Mouse (Mus musculus): Measurements from ENCODE around the gene Ddx5. TPM values are rescaled to one million over a fixed set of nuclear protein-coding genes. Genes with fewer than 3 reads are reported as not detected.

Gene Ddx5
- polyA plus RNA-seq, 1 experiment, result 218 TPM

GRCm38 (mm10) chr11:106780590-106781220, 8.3 kb downstream of the Ddx5 start:
- Histone ChIP-seq H3K79me2 (ENCODE audit: control insufficient read depth, insufficient read depth) (peaks cover 74% of the 10 kb centered on the region), H3K79me3 (ENCODE audit: low read depth) (peaks cover 43% of the 10 kb centered on the region), H3K4me3 (ENCODE audit: insufficient read depth, poor library complexity, severe bottlenecking) (no peak overlapping the region), H3K36me3 (ENCODE audit: control insufficient read depth, insufficient read depth) (peaks cover 78% of the 10 kb centered on the region), H3K27me3 (ENCODE audit: control insufficient read depth, insufficient read depth, insufficient read length) (no peaks in the 10 kb centered on the region), H3ac (ENCODE audit: control insufficient read depth, insufficient read length, low read depth) (no peak overlapping the region)
- no peak for TF ChIP-seq MYOG (IDR thresholded peaks at IDR 0.05; ENCODE audit: control insufficient read depth, extremely low read depth, insufficient read length)
- no peak for TF ChIP-seq CTCF (IDR thresholded peaks at IDR 0.05; ENCODE audit: control insufficient read depth, insufficient read depth, insufficient read length)

DNA sequence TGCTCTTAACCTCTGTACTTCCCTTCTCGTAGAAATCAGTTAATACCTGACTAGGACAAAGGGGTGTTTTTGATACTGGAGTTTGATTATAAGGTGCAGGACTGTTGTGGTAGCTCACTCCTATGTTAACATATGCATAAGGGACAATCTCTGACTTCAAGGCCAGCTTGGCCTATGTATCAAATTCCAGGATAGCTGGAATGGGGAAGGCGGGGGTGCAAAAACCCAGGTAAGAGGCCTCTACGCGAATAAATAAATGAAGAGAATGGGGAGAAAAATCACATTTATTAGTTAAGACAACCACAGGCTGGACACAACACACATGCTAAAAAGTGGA, 8.9 kb downstream of the Ddx5 start:
- H3K27me3 ChIP-seq (ENCODE audit: control insufficient read depth, insufficient read depth, insufficient read length), result no peaks in the 10 kb centered on the region
- no peak overlapping the region for H3ac ChIP-seq (ENCODE audit: control insufficient read depth, insufficient read length, low read depth)
- H3K36me3 ChIP-seq (ENCODE audit: control insufficient read depth, insufficient read depth), result peaks cover 78% of the 10 kb centered on the region
- peaks cover 67% of the 10 kb centered on the region for H3K79me2 ChIP-seq (ENCODE audit: control insufficient read depth, insufficient read depth)
- peaks cover 37% of the 10 kb centered on the region for H3K79me3 ChIP-seq (ENCODE audit: low read depth)
- no peak overlapping the region for H3K4me3 ChIP-seq (ENCODE audit: insufficient read depth, poor library complexity, severe bottlenecking)
- TF ChIP-seq MYOD1 (IDR thresholded peaks at IDR 0.05; ENCODE audit: control insufficient read depth, insufficient read length, low read depth), result no peak
- TF ChIP-seq MYOG (IDR thresholded peaks at IDR 0.05; ENCODE audit: control insufficient read depth, extremely low read depth, insufficient read length), result no peak
- no peak for TF ChIP-seq USF1 (IDR thresholded peaks at IDR 0.05; ENCODE audit: low read depth)
- TF ChIP-seq CTCF (IDR thresholded peaks at IDR 0.05; ENCODE audit: control insufficient read depth, insufficient read depth, insufficient read length), result no peak
- TF ChIP-seq CEBPB (IDR thresholded peaks at IDR 0.05; ENCODE audit: low read depth), result no peak
- no peak for TF ChIP-seq FOSL1 (IDR thresholded peaks at IDR 0.05; ENCODE audit: insufficient read depth, low read length, poor library complexity, severe bottlenecking)
- TF ChIP-seq MAX (IDR thresholded peaks at IDR 0.05), result no peak

DNA sequence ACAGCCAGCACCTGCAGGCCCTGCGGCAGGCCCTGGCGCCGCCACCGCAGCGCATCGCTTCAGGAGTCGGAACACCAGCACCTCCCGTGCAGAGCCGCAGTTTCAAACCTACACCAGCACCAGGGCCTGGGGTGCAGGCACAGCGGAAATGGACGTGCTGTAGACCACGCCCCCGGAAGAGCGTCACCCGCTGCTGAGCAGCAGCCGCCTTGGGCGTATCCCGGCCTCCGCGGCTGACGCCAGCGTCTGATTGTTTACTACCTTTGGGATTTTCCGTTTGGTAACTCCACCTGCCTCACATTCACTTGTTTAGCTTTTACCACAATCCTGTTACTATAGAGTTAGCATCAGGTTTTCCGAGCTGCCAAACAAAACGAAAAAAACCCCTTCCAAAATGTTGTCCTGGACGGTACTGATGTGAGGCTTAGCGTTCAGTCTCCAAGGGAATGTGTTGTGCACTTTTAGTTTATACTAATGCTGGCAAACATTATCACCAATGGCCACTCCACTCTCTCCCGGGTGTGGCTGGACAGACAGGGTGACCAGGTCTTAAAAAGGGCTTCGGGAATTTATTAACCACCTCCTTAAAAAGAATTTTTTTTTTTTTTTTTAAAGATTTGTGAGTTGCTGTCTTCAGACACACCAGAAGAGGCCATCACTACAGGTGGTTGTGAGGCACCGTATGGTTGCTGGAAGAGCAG, 9.4 kb downstream of the Ddx5 start, which contains the start of gene Polg2:
TSS of gene Polg2 (minus strand) at position 150 of the 701 bp plus-strand sequence.
- Histone ChIP-seq H3K27me3 (ENCODE audit: control insufficient read depth, insufficient read depth, insufficient read length) (no peaks in the 10 kb centered on the region), H3K79me3 (ENCODE audit: low read depth) (peaks cover 31% of the 10 kb centered on the region), H3ac (ENCODE audit: control insufficient read depth, insufficient read length, low read depth) (peak within 1 kb of the TSS; percentile 87), H3K79me2 (ENCODE audit: control insufficient read depth, insufficient read depth) (peaks cover 62% of the 10 kb centered on the region), H3K36me3 (ENCODE audit: control insufficient read depth, insufficient read depth) (peaks cover 78% of the 10 kb centered on the region), H3K4me3 (ENCODE audit: insufficient read depth, poor library complexity, severe bottlenecking) (peak within 1 kb of the TSS; percentile 74)
- TF ChIP-seq MYOG (IDR thresholded peaks at IDR 0.05; ENCODE audit: control insufficient read depth, extremely low read depth, insufficient read length) (no peak), CEBPB (IDR thresholded peaks at IDR 0.05; ENCODE audit: low read depth) (no peak)

DNA sequence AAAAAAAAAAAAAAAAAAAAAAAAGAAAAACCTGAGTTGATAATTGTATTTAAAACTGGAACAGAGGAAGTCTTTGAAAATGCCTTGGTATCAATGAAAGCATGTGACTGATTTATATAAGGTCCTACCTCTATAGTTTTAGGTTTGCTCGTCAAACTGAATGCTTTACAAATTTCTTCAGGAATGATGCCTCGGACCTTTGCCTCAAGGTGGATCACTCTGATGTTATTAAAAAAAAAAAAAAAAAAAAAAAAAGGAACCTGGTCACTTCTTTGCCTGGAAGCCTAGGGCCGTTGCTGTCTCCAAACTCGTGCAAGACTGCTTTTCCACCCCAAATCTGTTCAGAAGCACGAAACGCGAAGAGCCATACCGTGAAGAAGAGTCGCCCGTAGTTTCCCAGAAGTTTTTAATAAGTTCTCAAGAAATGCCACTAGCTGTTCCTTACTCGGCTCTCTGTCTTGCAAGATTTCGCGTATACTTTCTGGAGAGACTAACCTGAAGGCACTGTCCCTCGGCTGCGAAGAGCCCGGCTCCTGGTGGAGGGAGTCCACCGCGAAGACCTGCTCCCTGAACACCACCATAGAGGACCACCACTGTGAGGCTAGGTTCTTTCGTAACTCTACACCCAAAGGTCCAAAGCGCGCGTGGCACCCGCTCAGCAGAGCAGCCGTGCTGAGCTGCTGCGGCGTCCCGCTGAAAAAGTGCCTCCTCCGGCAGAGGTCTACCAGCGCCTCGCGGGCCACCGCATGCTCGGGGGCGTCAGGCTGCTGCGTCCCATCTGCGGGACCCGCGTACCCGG, 10.2 kb downstream of the Ddx5 start:
- H3K4me3 ChIP-seq (ENCODE audit: insufficient read depth, poor library complexity, severe bottlenecking), result peak overlapping the region; percentile 74
- TF ChIP-seq CEBPB (IDR thresholded peaks at IDR 0.05; ENCODE audit: low read depth) (no peak), MAX (IDR thresholded peaks at IDR 0.05) (peak; percentile 58)
- peaks cover 55% of the 10 kb centered on the region for H3K79me2 ChIP-seq (ENCODE audit: control insufficient read depth, insufficient read depth)
- H3K27me3 ChIP-seq (ENCODE audit: control insufficient read depth, insufficient read depth, insufficient read length), result no peaks in the 10 kb centered on the region
- peaks cover 24% of the 10 kb centered on the region for H3K79me3 ChIP-seq (ENCODE audit: low read depth)
- peaks cover 77% of the 10 kb centered on the region for H3K36me3 ChIP-seq (ENCODE audit: control insufficient read depth, insufficient read depth)
- H3ac ChIP-seq (ENCODE audit: control insufficient read depth, insufficient read length, low read depth), result peak overlapping the region; percentile 87

GRCm38 (mm10) chr11:106778132-106778531, 10.9 kb downstream of the Ddx5 start:
- no peak for TF ChIP-seq CEBPB (IDR thresholded peaks at IDR 0.05; ENCODE audit: low read depth)
- no peak for TF ChIP-seq CTCF (IDR thresholded peaks at IDR 0.05; ENCODE audit: control insufficient read depth, insufficient read depth, insufficient read length)
- no peak for TF ChIP-seq MAX (IDR thresholded peaks at IDR 0.05)
- TF ChIP-seq USF1 (IDR thresholded peaks at IDR 0.05; ENCODE audit: low read depth), result no peak
- no peak for TF ChIP-seq MYOD1 (IDR thresholded peaks at IDR 0.05; ENCODE audit: control insufficient read depth, insufficient read length, low read depth)
- TF ChIP-seq FOSL1 (IDR thresholded peaks at IDR 0.05; ENCODE audit: insufficient read depth, low read length, poor library complexity, severe bottlenecking), result no peak
- no peak for TF ChIP-seq MYOG (IDR thresholded peaks at IDR 0.05; ENCODE audit: control insufficient read depth, extremely low read depth, insufficient read length)
- peaks cover 77% of the 10 kb centered on the region for H3K36me3 ChIP-seq (ENCODE audit: control insufficient read depth, insufficient read depth)

GRCm38 (mm10) chr11:106777395-106777794, 11.6 kb downstream of the Ddx5 start:
- Histone ChIP-seq H3K27me3 (ENCODE audit: control insufficient read depth, insufficient read depth, insufficient read length) (no peaks in the 10 kb centered on the region), H3ac (ENCODE audit: control insufficient read depth, insufficient read length, low read depth) (no peak overlapping the region), H3K79me3 (ENCODE audit: low read depth) (peaks cover 11% of the 10 kb centered on the region), H3K4me3 (ENCODE audit: insufficient read depth, poor library complexity, severe bottlenecking) (no peak overlapping the region), H3K36me3 (ENCODE audit: control insufficient read depth, insufficient read depth) (peaks cover 77% of the 10 kb centered on the region), H3K79me2 (ENCODE audit: control insufficient read depth, insufficient read depth) (peaks cover 41% of the 10 kb centered on the region)
- no peak for TF ChIP-seq MYOD1 (IDR thresholded peaks at IDR 0.05; ENCODE audit: control insufficient read depth, insufficient read length, low read depth)
- no peak for TF ChIP-seq MAX (IDR thresholded peaks at IDR 0.05)
- no peak for TF ChIP-seq MYOG (IDR thresholded peaks at IDR 0.05; ENCODE audit: control insufficient read depth, extremely low read depth, insufficient read length)
- no peak for TF ChIP-seq USF1 (IDR thresholded peaks at IDR 0.05; ENCODE audit: low read depth)
- no peak for TF ChIP-seq CEBPB (IDR thresholded peaks at IDR 0.05; ENCODE audit: low read depth)

More at GRCm38 (mm10) chr11:106778132-106778531, 10.9 kb downstream of the Ddx5 start:
- peaks cover 48% of the 10 kb centered on the region for H3K79me2 ChIP-seq (ENCODE audit: control insufficient read depth, insufficient read depth)
- H3K79me3 ChIP-seq (ENCODE audit: low read depth), result peaks cover 17% of the 10 kb centered on the region
- peak overlapping the region; percentile 74 for H3K4me3 ChIP-seq (ENCODE audit: insufficient read depth, poor library complexity, severe bottlenecking)
- no peaks in the 10 kb centered on the region for H3K27me3 ChIP-seq (ENCODE audit: control insufficient read depth, insufficient read depth, insufficient read length)
- H3ac ChIP-seq (ENCODE audit: control insufficient read depth, insufficient read length, low read depth), result no peak overlapping the region
